Mouse (Mus musculus): Measurements from ENCODE around the gene Psap.

The Psap gene

DNA sequence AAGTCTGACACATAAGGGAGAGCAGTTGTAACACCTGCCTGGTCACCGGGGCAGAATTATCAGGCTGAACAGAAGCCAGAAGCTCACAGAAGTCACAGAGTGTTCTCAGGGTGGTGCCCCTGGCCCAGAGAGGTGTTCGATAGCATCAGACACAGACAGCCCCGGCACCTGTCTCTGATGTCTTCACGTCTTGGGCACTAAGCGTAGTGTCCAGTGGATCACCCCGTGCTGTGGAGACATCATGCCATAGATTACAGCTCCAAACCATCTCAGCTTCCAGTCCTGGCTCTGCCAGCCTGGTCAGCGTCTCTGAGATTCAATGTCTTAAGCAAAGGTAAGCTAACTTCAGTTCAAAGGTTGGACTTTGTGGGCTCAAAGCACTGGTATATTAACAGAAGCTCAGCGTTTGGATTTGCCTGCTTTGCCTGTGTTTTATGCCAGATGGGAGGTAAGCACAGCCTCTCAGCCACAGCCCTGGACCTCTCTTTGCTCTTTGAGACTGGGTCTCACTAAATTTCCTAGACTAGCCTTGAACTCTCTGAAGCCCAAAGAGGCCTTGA is 10.5 kb upstream of the Psap start:
- DNase-seq = peak; percentile 76

DNA sequence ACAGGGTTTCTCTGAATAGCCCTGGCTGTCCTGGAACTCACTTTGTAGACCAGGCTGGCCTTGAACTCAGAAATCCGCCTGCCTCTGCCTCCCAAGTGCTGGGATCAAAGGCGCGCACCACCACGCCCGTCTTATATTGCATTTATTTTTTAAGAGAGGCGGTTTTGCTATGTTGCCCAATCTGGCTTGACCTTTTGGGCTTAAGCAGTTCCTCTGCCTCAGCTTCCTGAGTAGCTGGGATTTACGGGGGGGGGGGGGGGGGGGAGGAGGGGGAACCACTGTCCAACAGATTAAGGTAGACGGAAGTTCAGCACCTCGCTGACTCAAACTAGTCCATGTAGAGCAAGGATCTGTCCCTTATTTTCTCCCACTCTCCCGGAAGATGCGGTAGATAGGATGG is 8.7 kb upstream of the Psap start:
- no peak for DNase-seq

DNA sequence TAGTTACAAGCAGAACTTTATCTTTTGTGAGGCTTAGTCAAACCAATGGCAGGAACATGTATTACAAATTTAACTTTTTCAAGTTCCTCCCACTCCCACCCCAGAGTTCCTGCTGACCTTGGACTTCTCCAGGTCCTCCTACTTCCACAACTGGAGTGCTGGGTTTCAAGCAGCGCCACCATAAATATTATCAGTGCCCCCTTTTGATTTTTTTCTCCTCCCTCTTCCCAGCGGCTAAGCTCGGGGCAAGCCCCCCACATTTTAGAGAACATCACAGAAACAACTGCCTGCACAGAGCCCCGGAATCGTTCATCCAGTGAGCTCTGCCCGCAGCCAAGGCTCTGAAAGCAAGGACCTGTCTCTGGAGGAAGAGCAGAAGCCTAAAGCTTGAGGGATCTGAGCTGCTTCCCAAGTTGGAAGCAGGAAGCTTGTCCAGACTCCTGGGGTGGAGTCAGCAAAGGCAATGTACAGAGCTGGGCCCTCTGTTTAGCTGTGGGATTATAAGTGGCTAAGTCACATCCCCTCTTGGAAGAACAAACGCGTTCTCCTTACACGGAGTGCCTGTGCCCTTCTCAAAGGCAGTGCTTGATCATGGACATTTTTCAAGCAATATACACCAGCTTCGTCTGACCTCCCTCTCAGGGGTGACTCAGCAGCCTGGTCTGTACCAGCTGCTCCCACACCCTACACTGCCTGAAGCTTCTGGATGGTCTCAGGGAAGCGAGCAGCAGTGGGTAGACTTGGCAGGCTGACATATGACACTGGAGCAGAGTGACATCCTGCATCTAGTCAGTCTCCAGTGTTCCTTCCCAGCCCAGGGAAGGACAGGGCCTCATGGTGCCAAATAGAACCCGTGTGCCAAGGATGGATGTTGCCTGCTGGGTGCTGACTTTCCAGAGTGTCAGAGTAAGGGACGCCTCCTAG is 8.0 kb upstream of the Psap start:
- no peak for DNase-seq

DNA sequence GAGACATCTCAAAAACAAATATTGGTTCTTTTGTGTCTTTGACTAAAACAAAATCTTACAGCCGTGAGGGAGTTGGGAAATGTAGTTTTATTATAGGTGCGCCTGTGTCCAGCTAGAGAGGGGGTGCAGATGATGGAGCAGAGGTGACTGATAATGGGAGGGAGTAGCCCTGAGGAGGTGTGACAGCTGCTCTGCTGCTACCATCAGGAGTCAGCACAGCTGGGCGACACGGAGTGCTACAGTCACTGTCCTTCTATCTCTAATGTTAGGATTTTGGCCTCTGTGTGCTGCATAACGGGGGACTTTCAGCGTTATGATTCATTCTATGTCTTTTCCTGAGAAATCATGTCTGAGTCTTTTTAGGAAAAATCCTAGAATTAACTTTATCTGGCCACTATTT is 6.4 kb upstream of the Psap start:
- no peak for DNase-seq

DNA sequence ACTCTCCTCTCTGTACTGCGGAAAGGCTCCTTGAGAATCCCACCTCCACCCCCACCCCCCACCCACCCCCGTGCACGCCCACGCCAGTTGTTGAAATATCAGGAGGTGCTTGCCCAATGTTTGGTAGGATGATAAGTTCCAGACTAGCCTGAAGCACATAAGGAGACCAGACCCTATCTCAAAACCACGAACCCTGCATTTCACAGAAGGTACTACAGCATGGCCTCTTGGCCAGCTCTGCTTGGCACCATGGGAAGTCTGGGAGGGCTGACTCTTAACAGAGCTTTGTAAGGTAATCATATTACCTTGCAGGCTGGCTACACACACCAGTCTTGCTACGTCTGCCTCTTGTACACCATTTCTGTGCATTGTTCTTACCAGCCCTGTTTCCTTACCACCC is 5.2 kb upstream of the Psap start:
- no peak for DNase-seq

DNA sequence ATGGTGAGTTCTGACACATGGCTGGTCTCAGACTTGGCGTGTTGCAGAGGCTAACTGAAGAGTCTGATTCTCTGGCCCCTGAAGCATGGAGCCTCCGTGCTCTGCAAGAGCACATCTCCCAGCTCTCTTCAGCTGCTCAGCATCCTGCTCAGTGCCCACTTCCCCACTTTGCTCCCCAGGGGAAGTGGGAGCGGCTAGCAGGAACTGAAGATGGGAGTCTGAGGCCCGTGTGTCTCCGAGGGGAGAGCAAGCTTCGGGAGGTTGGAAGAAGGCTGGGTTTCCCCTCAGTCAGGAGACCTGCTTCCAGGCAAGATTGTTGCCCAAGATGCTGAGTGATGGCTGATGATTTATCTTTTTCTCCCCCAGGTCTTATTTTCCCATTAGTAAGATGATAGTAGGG is 4.0 kb upstream of the Psap start:
- no peak for DNase-seq

DNA sequence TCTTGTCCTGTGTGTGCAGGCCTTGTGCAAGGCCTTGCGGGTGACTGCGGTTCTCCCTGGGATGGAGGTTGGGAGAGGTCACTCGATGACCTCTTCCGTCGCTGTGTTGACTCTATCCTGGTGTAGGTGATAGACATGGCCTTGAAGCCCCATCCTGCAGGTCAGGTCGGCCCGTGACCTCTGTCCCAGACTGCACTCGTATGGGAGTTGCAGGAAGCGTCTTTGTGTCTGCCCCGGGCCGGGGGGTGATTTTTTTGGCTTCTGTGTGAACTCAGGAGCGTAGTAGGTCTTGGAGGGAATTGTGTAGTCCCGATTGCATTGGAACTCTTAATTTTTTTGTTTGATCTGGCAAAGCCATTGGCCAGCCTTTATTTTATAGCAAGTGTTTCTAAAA is 576 bp downstream of the Psap start:
- no peak for DNase-seq

DNA sequence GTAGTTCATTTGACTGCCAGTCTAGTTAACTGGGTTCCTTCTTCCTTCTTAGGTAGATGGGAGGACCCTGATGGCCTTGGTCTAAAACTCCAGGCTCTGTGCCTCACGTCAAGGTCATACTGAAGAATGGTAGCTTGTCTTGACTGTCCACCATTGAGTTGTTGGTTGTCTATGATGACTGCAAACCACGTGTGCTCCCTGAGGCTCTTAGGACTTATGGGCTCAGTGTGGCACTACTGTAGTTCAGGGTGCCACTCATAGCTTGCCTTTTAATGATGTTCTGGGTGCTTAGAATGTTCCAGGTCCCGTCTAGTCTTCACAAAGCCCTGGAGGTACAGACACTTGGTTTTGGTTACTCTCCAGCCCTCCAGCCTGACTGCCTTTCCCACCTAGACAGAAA is 1.4 kb downstream of the Psap start:
- DNase-seq = no peak

DNA sequence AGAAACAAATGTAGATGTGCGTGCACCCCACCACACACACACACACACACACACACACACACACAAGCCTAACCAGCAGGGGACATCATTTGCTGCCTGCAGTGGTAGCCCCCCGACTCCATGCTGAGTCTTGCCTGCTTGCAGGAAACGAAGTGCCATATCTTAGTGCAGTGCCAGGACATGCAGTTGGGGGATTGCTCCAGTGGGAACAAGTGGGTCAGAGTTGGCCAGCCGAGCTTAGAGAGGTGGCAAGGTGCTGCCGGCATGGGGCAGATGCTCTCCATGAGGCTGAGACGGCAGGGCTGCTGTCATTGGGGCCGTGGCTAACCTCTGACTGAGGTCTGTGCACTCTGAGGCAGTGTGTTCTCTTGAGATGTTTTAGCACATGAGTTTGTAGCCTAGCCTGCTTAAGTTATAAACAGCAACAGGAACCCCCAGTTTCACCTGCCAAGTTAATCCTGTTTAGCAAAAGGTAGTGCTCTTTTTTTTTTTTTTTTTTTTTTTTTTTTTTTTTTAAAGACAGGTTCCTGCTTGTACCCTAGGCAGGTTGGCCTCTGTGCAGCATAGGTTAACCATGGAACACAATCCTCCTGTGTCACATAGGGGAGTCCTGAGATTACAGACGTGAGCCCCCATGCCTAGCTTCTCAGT is 2.0 kb downstream of the Psap start:
- no peak for DNase-seq

DNA sequence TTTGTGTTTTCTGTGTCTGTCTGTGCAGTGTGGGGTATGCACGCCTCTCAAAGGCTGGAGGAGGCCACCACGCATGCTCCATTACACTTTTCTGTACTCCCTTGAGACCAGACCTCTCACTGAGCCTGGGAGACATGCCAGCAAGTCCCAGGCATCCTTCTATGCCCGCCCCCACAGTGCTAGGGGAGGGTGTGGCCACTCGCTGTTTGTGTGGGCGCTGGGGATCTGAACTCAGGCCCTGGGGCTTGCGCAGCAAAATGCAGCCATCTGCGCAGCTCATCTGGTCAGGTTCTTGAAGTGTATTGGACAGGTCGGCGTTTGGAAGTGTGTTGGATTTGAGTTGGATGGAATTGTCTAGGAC is 2.5 kb downstream of the Psap start:
- DNase-seq = peak; percentile 81

DNA sequence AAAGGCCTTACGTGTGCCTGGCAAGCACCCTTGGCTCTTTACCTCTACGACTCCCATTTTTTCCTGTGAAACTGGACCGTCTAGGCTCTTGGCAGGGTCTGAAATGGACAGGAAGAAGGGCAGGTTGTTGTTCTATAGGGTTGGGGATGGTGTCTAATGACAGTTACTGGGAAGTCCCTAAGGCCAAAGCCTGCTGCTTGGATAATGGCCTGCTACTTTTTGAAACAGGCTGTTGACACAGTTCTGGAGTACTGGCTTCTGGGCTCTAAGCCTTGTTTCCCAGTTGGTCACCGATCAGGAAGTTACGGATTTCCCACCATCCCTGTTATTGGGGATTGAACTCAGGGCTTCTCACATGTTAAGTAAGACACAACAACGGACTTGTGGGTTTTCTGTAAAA is 2.9 kb downstream of the Psap start:
- DNase-seq = no peak

DNA sequence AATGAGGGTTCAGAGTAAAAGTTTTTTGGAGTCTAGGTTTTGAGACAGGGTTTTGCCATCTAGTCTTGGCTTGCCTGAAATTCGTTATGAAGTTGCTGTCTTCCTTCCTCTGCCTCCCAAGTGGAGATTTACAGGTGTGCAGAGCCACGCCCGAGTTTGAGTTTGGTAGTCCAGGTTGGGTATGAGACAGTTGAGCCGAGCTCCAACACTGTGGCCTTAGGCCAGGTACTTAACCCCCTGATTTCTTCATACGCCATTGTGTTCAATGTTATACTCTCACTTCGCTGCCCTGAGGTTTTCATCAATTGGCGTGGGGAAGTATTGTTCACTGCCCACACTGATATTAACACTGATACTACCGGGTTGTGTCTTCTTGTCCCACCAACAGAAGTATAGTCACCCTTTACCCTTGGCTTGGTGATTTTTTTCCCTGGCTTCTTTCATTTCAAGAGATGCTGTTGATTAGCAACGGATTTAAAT is 4.2 kb downstream of the Psap start:
- no peak for DNase-seq

DNA sequence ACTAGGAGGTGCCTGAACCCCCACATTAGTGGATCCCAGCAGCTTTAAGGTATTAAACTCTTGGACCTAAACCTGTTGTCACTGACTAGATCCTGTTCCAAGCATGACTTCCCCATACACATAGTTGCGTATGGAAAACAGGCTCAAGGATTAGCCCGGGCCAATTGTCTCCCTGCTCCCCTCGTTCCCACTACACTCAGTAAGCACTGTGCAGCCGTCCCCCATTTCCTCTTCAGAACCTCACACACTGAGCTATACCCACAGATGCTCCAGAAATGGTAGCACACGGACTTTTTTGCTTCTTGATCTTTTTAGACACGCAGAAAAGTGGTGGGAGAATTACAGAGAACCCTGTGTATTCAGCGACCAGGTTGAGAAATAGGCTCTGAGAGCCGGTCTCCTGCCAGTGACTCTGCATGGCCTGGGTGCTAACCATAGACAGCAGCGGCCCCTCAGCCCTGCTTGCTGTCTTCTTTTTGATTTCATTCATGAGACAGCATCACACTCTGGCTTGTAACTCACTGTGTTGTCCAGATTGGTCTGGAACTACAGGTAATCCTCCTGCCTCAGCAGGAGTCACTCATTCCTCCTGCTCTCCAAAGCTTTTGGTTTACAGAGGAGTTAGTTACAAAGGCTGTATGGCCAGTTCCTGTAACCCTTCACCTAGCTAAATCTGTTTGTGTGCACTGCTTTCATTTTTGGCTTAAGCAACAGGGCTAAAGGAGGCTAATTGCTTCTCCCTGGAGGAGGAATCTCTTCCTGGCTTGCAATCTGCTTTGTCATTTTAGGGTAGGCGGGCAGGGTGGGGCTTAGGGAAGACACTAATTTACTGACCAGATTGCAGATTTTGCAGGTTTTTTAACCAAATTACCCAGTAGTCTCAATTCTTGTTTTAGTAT is 4.9 kb downstream of the Psap start:
- DNase-seq = peak; percentile 56

DNA sequence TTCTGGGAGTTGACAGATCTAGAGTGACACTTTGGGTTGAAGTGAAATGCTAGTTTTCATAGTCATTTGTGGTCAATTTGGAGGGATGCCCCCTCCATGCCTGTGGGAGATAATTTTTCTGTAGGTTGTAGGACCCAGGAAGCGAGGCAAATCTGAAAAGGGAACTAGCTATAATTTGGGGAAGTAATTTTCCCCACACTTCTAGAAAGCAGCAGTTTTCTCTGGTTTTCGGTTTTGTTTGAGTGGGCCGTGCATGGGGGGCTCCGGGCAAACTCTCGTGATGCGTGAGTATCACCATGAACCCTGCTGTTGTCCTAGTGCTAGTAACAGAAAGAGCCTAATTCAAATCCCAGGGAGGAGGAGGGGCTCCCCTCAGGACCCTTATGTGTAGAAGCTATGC is 6.8 kb downstream of the Psap start:
- DNase-seq = no peak

DNA sequence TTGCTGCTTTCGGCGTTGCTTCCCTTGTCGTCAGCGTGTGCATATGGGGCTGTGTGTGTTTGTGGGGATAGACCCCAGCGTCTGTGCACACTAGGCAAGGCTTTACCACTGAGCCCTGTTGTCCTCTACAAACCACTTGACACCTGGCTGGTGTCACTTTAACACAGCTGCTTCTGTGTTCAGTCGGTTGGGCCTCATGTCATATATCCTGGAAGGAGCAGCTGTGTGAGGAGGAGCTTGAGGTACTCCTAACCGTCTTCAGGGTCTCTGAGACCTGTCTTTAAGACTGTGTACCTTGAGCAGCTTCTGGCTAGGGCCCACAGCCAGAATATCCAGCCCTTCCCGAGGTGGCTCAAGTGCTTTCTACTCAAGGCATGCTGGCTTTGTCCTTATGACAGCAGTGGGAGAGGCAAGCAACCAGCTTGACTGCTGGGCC is 7.3 kb downstream of the Psap start:
- no peak for DNase-seq

DNA sequence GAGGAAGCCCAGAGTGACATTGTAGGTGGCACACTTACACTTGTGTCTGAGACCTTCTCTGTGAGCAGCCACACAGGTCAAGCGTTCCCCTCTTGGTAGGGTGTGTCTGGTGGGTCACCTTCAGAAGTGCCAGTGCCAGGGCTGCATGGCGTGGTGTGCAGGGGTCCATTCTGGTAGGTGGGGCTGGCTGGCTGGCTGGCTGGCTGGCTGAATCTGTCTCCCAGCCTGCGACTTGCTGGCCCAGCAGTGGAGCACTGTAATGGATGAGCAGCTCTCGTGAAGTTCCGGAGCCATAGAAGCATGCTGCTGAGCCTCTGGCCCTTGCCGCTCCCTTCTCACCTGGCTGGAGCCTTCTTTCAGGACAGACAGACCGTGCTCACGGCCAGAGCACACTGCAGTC is 7.8 kb downstream of the Psap start:
- DNase-seq = no peak

DNA sequence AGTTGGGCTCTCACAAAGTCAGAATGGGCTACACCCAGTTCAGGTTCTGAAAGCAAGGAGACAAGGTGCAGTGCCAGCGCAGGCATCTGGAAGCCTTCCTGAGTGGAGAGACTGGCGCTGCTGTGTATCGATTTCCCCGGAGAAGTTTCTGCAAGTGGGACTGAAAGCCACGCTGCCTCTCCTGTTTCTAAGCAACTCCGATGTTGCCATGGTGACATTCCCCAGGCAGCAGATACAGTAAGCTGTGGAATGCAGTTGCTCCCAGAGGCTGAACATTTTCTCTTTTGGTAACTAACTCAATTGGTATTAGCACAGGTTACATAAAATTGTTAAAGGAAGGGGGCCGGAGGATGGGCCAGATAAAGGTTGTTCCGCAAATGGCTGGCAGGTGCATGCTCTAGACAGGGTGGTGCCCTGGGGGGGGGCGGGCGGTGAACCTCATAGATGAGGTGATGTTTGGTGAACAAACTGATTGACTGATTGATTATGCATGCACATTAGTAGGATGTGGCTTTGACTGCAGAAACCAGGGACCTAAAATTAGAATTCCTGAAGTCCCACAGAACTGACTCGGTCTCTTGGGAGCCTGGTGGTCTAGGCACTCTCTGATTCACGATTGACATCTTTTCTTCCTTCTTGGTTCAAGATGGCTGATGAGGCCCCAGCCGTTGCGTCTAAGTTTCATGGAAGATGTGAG is 8.4 kb downstream of the Psap start:
- DNase-seq = peak; percentile 72

DNA sequence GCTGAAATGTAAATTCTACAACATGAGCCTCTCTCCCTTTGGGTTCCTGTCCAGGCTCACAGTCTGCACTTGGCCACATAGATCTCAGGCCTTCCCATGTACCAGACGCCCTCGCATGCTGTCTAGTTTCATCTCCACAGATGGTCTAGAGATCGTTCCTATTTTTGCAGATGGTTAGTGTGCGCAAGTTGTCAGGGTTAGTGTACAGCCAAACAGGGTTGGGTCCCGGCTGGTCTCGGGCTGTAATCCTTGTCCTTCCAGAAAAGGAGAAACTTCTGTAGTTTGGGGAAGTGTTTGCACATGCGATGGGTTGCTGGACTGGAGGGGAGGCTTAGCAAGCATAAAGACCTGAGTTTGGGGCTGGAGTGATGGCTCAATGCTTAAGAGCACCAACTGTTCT is 9.1 kb downstream of the Psap start:
- DNase-seq = no peak

DNA sequence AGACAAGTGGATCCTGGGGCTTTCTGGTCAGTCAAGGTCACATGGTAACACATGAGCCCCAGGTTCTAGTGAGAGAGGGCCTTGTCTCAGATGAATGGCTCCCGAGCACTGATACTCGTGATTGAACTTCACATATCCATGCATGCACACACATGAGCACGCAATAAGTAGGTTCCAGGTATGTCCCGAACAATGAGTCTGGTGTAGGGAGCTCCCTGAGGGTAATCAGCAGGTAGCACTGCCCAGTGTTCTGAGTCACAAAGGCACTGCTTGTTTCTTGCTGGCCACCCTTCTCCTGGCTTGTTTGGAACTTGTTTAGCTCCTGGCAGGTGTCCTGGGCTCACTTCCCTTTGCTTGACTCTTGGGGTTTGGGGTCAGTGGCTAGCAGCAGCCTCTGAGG is 9.7 kb downstream of the Psap start:
- peak; percentile 54 for DNase-seq

DNA sequence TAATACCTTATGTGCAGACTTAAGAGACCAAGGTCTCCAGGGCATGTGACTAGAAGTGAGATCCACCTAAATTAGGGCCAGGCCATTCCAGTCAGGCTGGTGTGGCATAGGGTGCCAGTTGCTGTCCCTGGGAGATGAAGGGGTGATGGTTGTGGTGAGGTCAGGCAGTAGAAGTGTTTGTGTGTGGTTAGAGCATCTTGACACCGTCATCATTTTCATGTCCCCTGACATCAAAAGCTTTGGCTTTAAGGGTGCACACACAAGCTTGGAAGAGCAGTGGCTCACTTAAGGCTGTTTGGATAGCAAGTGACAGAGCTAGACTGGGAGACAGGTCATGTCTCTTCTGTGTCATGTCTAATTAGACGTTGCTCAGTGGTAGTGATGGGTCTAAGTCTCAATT is 10.3 kb downstream of the Psap start:
- DNase-seq = no peak

DNA sequence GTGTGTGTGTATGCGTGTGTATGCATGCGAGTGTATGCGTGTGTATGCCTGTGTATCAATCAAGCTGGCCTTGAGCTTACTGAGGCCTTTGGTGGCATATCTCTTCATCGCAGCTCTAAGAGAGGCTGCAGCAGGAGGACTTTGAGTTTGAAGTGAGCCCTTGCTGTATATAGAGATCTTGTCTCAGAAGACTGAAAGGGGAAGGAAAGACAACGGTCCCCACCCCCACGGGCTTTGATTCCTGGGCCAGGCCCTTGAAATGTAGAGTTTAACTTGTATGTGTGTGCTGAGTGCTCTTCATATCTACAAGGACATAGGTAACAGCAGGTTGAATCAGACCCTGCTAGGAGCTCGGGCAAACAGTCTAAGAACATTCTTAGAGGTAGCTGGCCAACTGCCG is 11.8 kb downstream of the Psap start:
- no peak for DNase-seq

DNA sequence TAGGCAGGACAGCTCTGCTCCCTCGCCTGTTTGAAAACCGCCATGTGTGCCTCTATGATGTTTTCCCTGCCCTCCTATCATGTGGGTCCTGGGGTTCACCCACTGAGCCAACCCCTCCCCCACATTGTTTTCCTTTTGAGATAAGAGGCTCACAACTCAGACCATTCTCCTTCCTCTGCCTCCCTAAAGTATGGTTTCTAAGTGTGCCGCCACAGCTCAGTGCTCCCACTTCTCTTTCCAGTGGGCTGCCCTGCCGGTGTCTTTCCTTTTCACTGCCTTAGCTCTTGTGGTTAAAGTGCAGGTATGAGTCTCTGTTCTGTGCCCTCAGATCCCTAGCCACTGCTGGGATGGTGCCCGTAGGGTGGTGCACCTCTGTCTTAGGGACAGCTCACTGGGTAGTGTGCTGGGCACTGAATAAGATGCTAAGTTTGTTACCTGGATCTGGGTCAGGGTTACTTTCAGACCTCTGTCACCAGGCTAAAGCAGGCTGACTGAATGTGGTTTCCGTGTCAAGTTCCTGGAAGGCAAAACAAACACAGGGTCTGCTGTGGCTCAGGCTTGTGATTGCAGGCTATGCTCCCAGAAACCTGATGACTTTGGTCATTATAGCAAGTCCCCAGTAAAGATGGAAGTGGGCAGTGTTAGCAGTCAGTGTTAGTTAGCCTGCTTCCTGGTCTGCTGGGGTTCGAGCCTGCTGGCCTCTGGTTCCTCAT is 12.8 kb downstream of the Psap start:
- no peak for DNase-seq

All from kidney, adult 9 months (tissue).